Mouse (Mus musculus): ENCODE results near the gene Kpnb1. TPM values are rescaled to one million over a fixed set of nuclear protein-coding genes. Genes with fewer than 3 reads are reported as not detected.

Kpnb1 gene
- polyA plus RNA-seq, 1 experiment: 70.8 TPM

- no peak for DNase-seq (ENCODE audit: low spot score)
Observed at GRCm38 (mm10) chr11:97142159-97142608, 45.5 kb downstream of the Kpnb1 start.

- no peak for DNase-seq (ENCODE audit: low spot score)
Observed at GRCm38 (mm10) chr11:97140811-97141210, 46.9 kb downstream of the Kpnb1 start.

- DNase-seq (ENCODE audit: low spot score): no peak
Observed at GRCm38 (mm10) chr11:97139256-97139655, 48.4 kb downstream of the Kpnb1 start.

- peak; percentile 58 for DNase-seq (ENCODE audit: low spot score)
Observed at GRCm38 (mm10) chr11:97138554-97139226, 49.0 kb downstream of the Kpnb1 start.

- no peak for DNase-seq (ENCODE audit: low spot score)
Observed at GRCm38 (mm10) chr11:97133270-97133669, 54.4 kb downstream of the Kpnb1 start.

DNA sequence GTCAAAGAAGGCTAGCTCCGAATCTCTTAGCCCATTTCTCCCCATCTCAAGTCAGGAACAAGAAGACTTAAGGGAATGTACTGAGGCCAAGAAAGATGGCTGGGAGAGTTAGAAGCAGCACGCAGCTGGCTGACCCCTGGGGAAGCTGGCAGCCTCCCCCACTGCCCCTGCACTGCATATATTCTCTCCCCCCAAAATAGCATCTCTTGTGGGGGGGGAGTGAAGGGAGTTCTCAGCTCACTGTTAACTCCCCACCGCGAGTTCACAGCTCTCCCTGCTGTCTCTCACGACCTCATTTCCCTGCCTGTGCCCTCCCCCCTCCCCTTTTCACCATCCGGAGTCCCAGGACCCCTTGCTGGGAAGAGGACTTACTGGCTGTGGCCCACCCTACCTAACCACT is 55.5 kb downstream of the Kpnb1 start:
- no peak for DNase-seq (ENCODE audit: low spot score)

- no peak for DNase-seq (ENCODE audit: low spot score)
Observed at GRCm38 (mm10) chr11:97131683-97132082, 56.0 kb downstream of the Kpnb1 start.

DNA sequence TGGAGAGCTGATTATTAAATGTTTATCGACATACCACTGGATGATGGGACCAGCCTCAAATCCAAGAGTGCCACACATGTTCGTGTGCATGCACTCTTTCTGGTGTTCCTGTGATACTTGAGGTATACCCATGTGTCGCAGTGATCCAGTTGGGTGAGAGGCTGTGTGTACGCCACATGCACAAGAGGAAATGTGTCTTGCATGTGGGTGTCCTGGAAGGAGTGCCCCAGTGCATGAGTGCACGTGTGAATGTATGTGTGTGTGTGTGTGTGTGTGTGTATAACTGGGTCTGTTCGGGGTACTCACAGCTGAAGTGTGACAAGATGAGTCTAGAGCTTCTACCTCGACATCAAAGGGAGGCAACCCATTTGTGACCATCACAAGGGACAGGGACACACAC is 57.4 kb downstream of the Kpnb1 start:
- no peak for DNase-seq (ENCODE audit: low spot score)

DNA sequence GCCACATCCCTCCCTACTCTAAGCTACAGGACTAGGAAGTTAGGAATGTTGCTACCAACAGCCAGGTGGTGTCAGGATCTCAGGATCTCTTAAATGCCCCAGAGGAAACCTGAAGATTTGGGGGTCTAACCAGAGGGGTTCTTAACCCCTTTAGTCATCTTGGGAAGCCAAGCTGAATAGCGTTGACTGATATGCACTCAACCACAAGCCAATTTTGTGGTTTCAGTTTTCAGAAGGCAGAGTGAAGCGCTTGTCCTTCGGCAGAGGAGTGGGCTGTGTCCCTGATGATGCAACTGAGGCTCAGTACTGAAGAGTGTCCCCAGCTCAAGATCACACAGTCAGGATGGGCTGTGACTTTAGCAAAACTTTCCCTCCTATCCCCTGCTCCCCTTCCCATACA is 58.7 kb downstream of the Kpnb1 start:
- no peak for DNase-seq (ENCODE audit: low spot score)

DNA sequence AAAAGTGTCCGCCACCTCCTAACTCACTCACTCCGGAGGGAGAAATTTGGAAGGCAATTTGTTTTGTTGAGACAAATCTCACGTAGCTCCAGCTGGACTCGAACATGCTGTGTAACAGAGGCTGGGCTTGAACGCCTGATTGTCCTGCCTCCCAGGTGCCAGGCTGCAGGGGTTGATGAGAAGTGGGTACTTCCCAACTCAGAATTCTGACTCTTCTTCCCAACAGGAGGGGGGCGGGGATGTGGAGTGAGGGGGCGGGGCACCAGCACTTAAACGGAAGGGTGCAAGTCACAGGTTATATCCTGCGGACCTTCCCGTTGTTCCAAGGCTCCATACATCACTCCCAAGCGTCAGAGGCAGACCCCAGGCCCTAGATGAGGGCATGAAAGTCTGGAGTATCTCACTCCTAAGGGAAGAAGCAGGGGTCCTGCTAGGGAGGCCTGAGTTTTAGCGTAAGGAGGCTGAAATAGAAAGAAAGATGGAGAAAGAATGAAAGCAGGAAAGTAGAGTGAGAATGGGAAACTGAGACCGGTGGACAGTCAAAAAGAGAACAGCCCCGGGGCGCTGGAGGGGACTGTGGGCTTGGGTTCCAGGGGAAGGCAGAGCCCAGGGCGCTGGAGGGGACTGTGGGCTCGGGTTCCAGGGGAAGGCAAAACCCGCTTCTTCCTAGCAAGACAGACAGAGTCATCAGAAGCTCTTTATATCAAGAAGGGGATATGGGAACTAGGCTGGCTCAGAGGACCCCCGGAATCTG is 60.0 kb downstream of the Kpnb1 start:
- DNase-seq (ENCODE audit: low spot score): no peak

DNA sequence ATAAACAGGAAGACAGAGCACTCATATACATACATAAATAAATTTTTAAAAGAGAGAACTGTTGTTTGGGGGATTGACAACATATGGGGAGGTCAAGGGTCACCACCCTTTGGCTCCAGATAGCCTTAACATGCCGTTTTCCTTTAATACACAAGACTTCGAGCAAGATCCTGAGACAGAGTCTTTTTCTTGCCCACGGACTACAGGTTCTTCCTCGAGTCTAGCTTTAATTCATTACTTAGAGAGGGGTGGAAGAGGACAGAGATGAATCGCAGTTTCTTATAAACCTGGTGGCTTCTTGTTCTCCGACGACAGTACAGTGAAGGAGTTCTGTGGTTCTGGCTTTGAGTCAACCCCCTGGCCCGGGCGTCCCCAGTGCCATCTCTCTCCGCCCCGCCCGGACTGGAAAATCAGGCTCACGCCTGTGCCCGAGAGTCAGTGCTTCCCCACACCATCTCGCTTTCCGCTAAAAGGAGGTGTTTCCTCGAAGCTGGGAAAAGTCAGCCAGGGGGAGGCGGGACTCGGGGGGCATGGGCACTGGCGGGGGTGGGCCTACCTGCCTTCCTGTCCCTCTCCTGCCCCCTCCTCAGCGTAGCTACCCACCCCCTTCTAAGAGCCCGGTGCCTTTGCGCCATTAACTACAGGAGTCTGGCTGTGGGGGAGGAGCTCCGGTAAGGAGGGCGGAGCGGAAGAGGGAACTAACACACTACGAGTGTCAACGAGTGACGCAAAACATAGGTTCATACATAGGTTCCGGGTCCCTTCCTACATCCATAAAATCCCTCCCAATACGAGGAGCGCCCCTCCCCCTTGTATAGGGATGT is 60.8 kb downstream of the Kpnb1 start:
- peak; percentile 58 for DNase-seq (ENCODE audit: low spot score)

GRCm38 (mm10) chr11:97124266-97125036 is 63.2 kb downstream of the Kpnb1 start:
- DNase-seq (ENCODE audit: low spot score): no peak

GRCm38 (mm10) chr11:97123282-97123890 is 64.3 kb downstream of the Kpnb1 start:
- no peak for DNase-seq (ENCODE audit: low spot score)

GRCm38 (mm10) chr11:97120641-97121040 is 67.0 kb downstream of the Kpnb1 start:
- DNase-seq (ENCODE audit: low spot score): no peak

GRCm38 (mm10) chr11:97120221-97120620 is 67.5 kb downstream of the Kpnb1 start:
- no peak for DNase-seq (ENCODE audit: low spot score)

- DNase-seq (ENCODE audit: low spot score): no peak
Observed at GRCm38 (mm10) chr11:97115797-97116196, 71.9 kb downstream of the Kpnb1 start.

DNA sequence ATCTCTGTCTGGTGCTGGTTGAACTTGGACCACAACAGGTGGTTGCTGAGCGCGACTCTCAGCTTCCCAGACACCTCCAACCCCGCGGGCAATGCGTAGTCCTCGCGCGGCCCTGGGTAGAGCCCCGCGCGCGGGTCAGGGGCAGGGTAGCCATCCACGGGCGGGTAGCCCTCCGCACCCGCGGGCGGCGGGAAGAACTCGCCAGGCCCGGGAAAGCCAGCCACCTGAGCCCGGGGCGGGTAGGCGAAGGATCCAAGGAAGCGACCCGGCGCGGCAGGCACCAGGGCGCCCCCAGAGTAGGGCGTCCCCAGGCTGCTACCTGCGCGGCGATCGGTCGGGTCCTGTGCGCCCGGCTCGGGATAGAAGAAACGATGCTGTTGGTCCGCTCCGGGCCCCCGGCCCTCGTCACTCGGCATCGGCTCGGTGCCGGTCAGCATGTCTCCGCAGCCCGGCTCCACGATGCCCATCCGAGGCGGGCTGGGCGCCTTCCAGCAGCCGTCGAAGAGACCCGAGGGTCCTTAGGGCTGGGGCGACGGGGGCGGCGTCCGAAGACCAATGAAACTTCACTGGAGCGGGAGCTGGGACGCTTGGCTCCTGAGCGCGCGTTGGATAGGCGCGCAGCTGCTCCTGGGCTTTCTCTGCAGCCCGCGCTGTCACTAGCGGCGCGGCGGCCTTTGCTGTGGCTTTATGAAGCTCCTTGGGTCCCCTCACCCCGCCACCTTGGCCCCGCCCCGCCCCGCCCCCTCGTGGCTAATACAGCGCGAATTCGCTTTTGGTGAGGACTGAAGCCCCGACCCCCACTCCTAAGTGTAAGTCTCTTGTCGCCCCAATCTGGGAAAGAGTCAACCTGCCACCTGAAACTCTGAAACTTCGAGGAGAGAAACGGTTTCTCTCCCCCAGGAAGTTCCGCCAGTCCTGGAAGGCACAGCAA is 72.7 kb downstream of the Kpnb1 start, which contains the start of gene Tbx21:
Gene Tbx21, minus strand, starts transcription at position 661 of the 931 bp plus-strand sequence.
- DNase-seq (ENCODE audit: low spot score): no peak

GRCm38 (mm10) chr11:97112519-97113125 is 75.1 kb downstream of the Kpnb1 start:
- DNase-seq (ENCODE audit: low spot score): no peak

Measured in urinary bladder, adult 2 months (tissue).